Mouse (Mus musculus) intestine, embryonic 14.5 days (tissue): ENCODE data around the gene Ccdc172. TPM values are rescaled to one million over a fixed set of nuclear protein-coding genes. Genes with fewer than 3 reads are reported as not detected.

Source experiments
- ATAC-seq: fragments of 200-750 bp; cut with Nextera tagmentation; replicated peaks from 2 replicates; pipeline ENCODE4 v1.8.0; 2017; ENCODE audit warnings: low read depth, moderate number of reproducible peaks, moderate TSS enrichment, moderate library complexity; ENCODE audit not compliant: low FRiP score, low TSS enrichment
- DNase-seq: peaks from one replicate; pipeline ENCODE4 v3.0.0-alpha.2; 2018; ENCODE audit warnings: low spot score
- H3K27ac ChIP-seq: fragments of 300-500 bp; sonication (generic); 2 replicates; pipeline ENCODE4 v1.5.1; 2014; ENCODE audit warnings: low read depth, mild to moderate bottlenecking, control low read depth
- H3K27me3 ChIP-seq: fragments of 300-500 bp; sonication (generic); replicated peaks from 2 replicates; pipeline ENCODE4 v1.6.1; 2014; ENCODE audit warnings: low read length, control low read depth; ENCODE audit not compliant: control insufficient read depth, insufficient read depth
- H3K36me3 ChIP-seq: fragments of 300-500 bp; sonication (generic); 2 replicates; pipeline ENCODE4 v1.6.1; 2014; ENCODE audit warnings: low read length, control low read depth; ENCODE audit not compliant: control insufficient read depth, insufficient read depth
- H3K4me1 ChIP-seq: fragments of 300-500 bp; sonication (generic); replicated peaks from 2 replicates; pipeline ENCODE4 v1.6.1; 2014; ENCODE audit warnings: low read length, control low read depth, mixed read lengths; ENCODE audit not compliant: control insufficient read depth, insufficient read depth
- H3K4me2 ChIP-seq: fragments of 300-500 bp; sonication (generic); 2 replicates; pipeline ENCODE4 v1.6.1; 2014; ENCODE audit warnings: low read length
- H3K4me3 ChIP-seq: fragments of 300-500 bp; sonication (generic); 2 replicates; pipeline ENCODE4 v1.5.1; 2014; ENCODE audit warnings: low read depth, low read length, control low read depth, mixed read lengths
- H3K9ac ChIP-seq: fragments of 300-500 bp; sonication (generic); 2 replicates; pipeline ENCODE4 v1.6.1; 2014; ENCODE audit warnings: mild to moderate bottlenecking, low read length
- H3K9me3 ChIP-seq: fragments of 300-500 bp; sonication (generic); 2 replicates; pipeline ENCODE4 v1.6.1; 2016; ENCODE audit warnings: low read length, control low read depth; ENCODE audit not compliant: control insufficient read depth
- WGBS: fragments of 180-500 bp; shearing (Covaris S2); extraction: QIAGEN DNeasy Blood & Tissue Kit; methylation state at CpG from one replicate; pipeline ENCODE4 v1.1.7; 2014; 5-methylcytosine and 5-hydroxymethylcytosine counted together
- polyA plus RNA-seq: library from polyadenylated mRNA; unstranded; fragments of >200 nt; fragmentation: Nextera tagmentation; extraction: Ambion mirVana; gene quantifications from 2 replicates; pipeline ENCODE4 v1.2.1, GENCODE M21; 2014

The Ccdc172 gene
- not detected in 2 replicates for polyA plus RNA-seq

DNA sequence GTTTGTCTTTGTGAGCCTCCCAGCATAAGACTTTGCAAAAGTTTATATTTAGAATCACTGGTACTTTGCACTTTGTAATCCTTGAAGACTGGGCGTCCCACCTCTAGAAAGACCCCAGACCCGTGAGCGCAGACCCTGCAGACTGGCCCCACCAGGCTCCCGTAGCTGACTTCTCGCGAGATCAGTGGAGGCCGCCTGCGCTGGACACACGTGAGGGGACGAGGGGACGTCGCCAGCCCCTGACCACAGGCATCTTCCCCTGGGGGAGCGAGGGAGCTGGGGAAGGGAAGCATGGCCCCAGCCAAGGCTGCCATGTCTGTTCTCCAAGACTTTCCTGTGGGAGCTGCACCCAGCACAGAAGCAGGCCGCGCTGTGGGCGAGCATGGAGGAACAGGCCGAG, at the start of gene Ccdc172:
TSS of gene Ccdc172 (plus strand) at position 176 of the 400 bp plus-strand sequence.
- H3K9me3 ChIP-seq, result no peaks in the 10 kb centered on the region
- no peak within 1 kb of the TSS for H3K4me2 ChIP-seq
- peaks cover 5% of the 10 kb centered on the region; the same call in 1 of the 2 replicates for H3K4me1 ChIP-seq
- ATAC-seq (no peak), DNase-seq (no peak)
- H3K36me3 ChIP-seq, result no peaks in the 10 kb centered on the region
- H3K27me3 ChIP-seq, result no peaks in the 10 kb centered on the region
- whole genome bisulfite sequencing, result 93% methylated on average over 17 of the region's 17 CpGs
- H3K9ac ChIP-seq, result no peak within 1 kb of the TSS
- H3K27ac ChIP-seq, result no peak within 1 kb of the TSS
- no peak within 1 kb of the TSS for H3K4me3 ChIP-seq

GRCm38 (mm10) chr19:58463755-58464154, 48.0 kb upstream of the Ccdc172 start:
- peaks cover 4% of the 10 kb centered on the region; the same call in 1 of the 2 replicates for H3K4me1 ChIP-seq
- DNase-seq (no peak), ATAC-seq (no peak)
- no peak overlapping the region for H3K4me2 ChIP-seq
- no peak overlapping the region for H3K9ac ChIP-seq
- no peak overlapping the region for H3K27ac ChIP-seq
- WGBS, result 70% methylated on average over 3 of the region's 3 CpGs
- H3K27me3 ChIP-seq, result no peaks in the 10 kb centered on the region
- no peaks in the 10 kb centered on the region for H3K36me3 ChIP-seq
- H3K9me3 ChIP-seq, result peaks cover 3% of the 10 kb centered on the region; the same call in 1 of the 2 replicates
- no peak overlapping the region for H3K4me3 ChIP-seq

DNA sequence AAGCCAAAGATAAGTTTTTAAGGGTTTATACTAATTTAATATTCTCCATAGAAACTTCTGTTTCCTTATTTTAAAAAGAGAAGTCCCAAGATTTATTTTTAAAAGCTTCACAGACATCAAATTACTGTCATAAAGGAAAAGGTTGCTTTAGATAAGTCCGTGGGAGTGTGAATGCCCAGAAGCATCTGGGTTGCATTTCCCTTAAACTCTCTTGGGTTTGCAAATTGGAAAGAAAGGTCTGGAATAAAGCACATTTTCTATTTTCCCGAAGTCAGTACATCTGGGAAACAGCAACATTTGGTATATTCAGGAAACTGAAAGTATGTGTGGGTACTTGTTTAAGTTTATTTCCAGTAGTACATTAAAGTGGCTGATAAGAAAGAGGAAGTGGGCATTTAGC, 43.5 kb upstream of the Ccdc172 start:
- Histone ChIP-seq H3K4me3 (no peak overlapping the region), H3K27ac (no peak overlapping the region), H3K9ac (no peak overlapping the region), H3K4me1 (peaks cover 8% of the 10 kb centered on the region; the same call in 1 of the 2 replicates), H3K27me3 (no peaks in the 10 kb centered on the region), H3K4me2 (no peak overlapping the region), H3K36me3 (no peaks in the 10 kb centered on the region), H3K9me3 (peaks cover 3% of the 10 kb centered on the region; the same call in 1 of the 2 replicates)
- ATAC-seq (no peak), DNase-seq (no peak)
- 42% methylated on average over 2 of the region's 2 CpGs for WGBS

DNA sequence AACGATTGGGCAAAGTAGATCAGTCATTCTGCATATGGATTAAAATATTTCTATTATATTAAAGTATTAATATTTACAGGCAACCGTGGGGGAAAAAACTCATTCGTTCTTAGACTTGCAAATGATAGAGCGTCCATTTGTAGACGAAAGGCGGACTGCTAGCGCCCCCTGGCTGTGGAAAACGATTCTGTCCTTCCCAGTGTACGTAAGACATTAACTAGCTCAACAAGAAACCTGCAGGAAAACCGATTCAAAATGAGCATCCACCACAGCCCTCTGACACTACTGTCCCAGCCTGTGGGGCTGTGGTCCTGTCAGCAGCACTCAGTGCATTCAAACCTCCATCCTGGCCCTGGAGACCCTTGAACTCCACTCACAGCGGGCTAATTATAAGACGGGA, 42.4 kb upstream of the Ccdc172 start:
- peaks cover 8% of the 10 kb centered on the region; the same call in 1 of the 2 replicates for H3K4me1 ChIP-seq
- H3K4me3 ChIP-seq, result no peak overlapping the region
- H3K9ac ChIP-seq, result no peak overlapping the region
- H3K27ac ChIP-seq, result no peak overlapping the region
- no peak overlapping the region for H3K4me2 ChIP-seq
- H3K36me3 ChIP-seq, result no peaks in the 10 kb centered on the region
- no peaks in the 10 kb centered on the region for H3K27me3 ChIP-seq
- DNase-seq (peak; percentile 97), ATAC-seq (0 out of 2 replicates have a peak, but pooled peaks have one; percentile 27)
- peaks cover 3% of the 10 kb centered on the region; the same call in 1 of the 2 replicates for H3K9me3 ChIP-seq
- WGBS, result 16% methylated on average over 12 of the region's 12 CpGs

DNA sequence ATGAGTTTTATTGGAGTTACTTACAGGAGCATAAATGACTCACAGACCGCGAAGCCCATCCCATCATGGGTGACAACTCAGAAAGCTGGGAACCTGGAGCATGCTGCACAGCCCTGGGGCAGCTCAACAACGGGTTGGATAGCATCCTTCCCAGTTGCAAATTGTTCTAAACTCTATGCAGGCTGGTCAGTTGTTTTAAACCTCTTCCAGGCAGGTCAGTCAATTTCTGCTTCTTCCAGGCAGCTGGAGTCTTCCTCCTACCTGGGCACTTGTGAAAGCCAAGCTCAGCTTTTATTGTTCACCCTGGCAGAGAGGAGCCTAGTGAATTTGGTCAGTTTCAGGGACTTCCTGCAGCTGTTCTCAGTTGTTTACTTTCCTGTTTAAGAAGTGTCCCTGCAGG, 37.5 kb upstream of the Ccdc172 start:
- H3K27me3 ChIP-seq, result no peaks in the 10 kb centered on the region
- DNase-seq (no peak), ATAC-seq (no peak)
- no peaks in the 10 kb centered on the region for H3K4me1 ChIP-seq
- H3K4me2 ChIP-seq, result no peak overlapping the region
- H3K36me3 ChIP-seq, result no peaks in the 10 kb centered on the region
- H3K27ac ChIP-seq, result no peak overlapping the region
- whole genome bisulfite sequencing, result 88% methylated on average over 3 of the region's 3 CpGs
- no peak overlapping the region for H3K9ac ChIP-seq
- no peaks in the 10 kb centered on the region; the same call in 1 of the 2 replicates for H3K9me3 ChIP-seq
- no peak overlapping the region for H3K4me3 ChIP-seq

DNA sequence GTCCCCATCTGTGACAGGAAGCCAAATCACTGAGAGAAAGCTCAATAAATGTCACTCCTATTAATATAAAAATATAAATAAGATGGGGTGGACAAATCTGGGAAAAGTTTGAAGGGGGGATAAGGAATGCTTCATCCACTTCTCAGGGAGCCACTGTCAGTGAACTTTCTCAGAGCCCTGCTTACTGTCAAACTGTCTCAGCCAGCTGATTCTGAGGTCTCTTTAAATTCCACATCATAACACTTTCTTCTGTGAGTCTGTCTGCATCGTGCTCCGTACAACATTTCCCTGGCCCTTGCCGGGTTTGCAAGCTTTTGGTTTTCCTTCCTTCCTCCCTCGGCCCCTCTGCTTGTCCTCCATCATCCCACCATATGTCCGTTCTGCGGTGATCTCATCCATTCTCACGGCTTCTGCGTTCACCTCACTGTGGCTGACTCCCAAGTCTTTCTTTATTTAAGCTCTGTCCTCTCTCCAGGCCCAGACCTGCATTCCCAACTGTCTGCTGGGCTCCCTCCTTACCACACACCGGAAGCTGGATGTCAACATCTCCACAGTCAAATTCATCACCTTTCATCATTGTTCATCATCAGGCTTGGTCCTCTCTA, 29.3 kb upstream of the Ccdc172 start:
- H3K36me3 ChIP-seq, result no peaks in the 10 kb centered on the region
- H3K4me2 ChIP-seq, result no peak overlapping the region; the same call in 1 of the 2 replicates
- H3K27ac ChIP-seq, result peak overlapping the region; percentile 87
- WGBS, result 26% methylated on average over 9 of the region's 9 CpGs
- no peaks in the 10 kb centered on the region for H3K27me3 ChIP-seq
- 0 out of 2 replicates have a peak, but pooled peaks cover 7% of the 10 kb centered on the region for H3K9me3 ChIP-seq
- H3K4me1 ChIP-seq, result peaks cover 18% of the 10 kb centered on the region
- ATAC-seq (peak; percentile 78; the same call in 1 of the 2 replicates), DNase-seq (peak; percentile 62)
- H3K4me3 ChIP-seq, result no peak overlapping the region
- H3K9ac ChIP-seq, result no peak overlapping the region

- Histone ChIP-seq H3K27ac (peak overlapping the region; percentile 24; the same call in 1 of the 2 replicates), H3K9ac (no peak overlapping the region), H3K9me3 (no peaks in the 10 kb centered on the region), H3K36me3 (no peaks in the 10 kb centered on the region), H3K4me1 (peaks cover 18% of the 10 kb centered on the region), H3K27me3 (no peaks in the 10 kb centered on the region), H3K4me2 (no peak overlapping the region), H3K4me3 (no peak overlapping the region)
- ATAC-seq, result no peak
- 41% methylated on average over 2 of the region's 2 CpGs for WGBS
- DNase-seq, result no peak
These were observed 25.1 kb upstream of the Ccdc172 start for GRCm38 (mm10) chr19:58486686-58487085.

GRCm38 (mm10) chr19:58497106-58497505, 14.7 kb upstream of the Ccdc172 start:
- WGBS, result 37% methylated on average over 3 of the region's 3 CpGs
- Histone ChIP-seq H3K36me3 (no peaks in the 10 kb centered on the region), H3K4me2 (no peak overlapping the region), H3K9ac (no peak overlapping the region), H3K4me3 (no peak overlapping the region), H3K27ac (0 out of 2 replicates have a peak overlapping the region, but pooled peaks have one; percentile 9), H3K4me1 (peaks cover 11% of the 10 kb centered on the region; the same call in 1 of the 2 replicates), H3K27me3 (no peaks in the 10 kb centered on the region), H3K9me3 (no peaks in the 10 kb centered on the region)
- DNase-seq (peak; percentile 44), ATAC-seq (no peak)
